Mouse (Mus musculus) liver, adult 2 months (tissue): ENCODE data around the gene Atp5l. TPM values are rescaled to one million over a fixed set of nuclear protein-coding genes. Genes with fewer than 3 reads are reported as not detected.

Experiments used
- DNase-seq: peaks from one replicate; pipeline ENCODE4 v3.0.0-alpha.2; 2011; ENCODE audit warnings: low read depth, low spot score; ENCODE audit errors: extremely low read depth
- H3K27ac ChIP-seq: fragments of 200-500 bp; replicated peaks from 2 replicates; pipeline ENCODE4 v1.5.1; 2012; ENCODE audit warnings: low read depth, mild to moderate bottlenecking, control low read depth, inconsistent platforms, low read length; ENCODE audit not compliant: insufficient read depth
- H3K27me3 ChIP-seq: fragments of 200-500 bp; 2 replicates; pipeline ENCODE4 v1.6.1; 2012; ENCODE audit warnings: mild to moderate bottlenecking, moderate library complexity, low read length, inconsistent platforms; ENCODE audit not compliant: control insufficient read depth, insufficient read depth
- H3K36me3 ChIP-seq: fragments of 200-500 bp; 2 replicates; pipeline ENCODE4 v1.6.1; 2012; ENCODE audit warnings: low read length, inconsistent platforms; ENCODE audit not compliant: control insufficient read depth, insufficient read depth
- H3K4me1 ChIP-seq: fragments of 200-500 bp; 2 replicates; pipeline ENCODE4 v1.6.1; 2011; ENCODE audit warnings: low read length; ENCODE audit not compliant: control insufficient read depth, insufficient read depth
- H3K4me3 ChIP-seq: fragments of 200-500 bp; 2 replicates; pipeline ENCODE4 v1.5.1; 2011; ENCODE audit warnings: low read depth, mild to moderate bottlenecking, control low read depth, low read length, moderate library complexity; ENCODE audit not compliant: insufficient read depth
- H3K79me2 ChIP-seq: fragments of 200-500 bp; 2 replicates; pipeline ENCODE4 v1.6.1; 2012; ENCODE audit warnings: inconsistent platforms, mild to moderate bottlenecking, low read length, moderate library complexity; ENCODE audit not compliant: control insufficient read depth, insufficient read depth
- H3K9ac ChIP-seq: fragments of 200-500 bp; 2 replicates; pipeline ENCODE4 v1.6.1; 2012; ENCODE audit warnings: low read depth, mild to moderate bottlenecking, control low read depth, inconsistent platforms, low read length
- CTCF ChIP-seq: fragments of 200-500 bp; IDR thresholded peaks from 2 replicates; pipeline ENCODE4 v1.5.1; 2011; ENCODE audit warnings: low read depth, low read length, control low read depth
- POLR2A ChIP-seq: fragments of 200-500 bp; IDR thresholded peaks from 2 replicates; pipeline ENCODE4 v1.6.1; 2011; ENCODE audit warnings: low read length, control low read depth; ENCODE audit not compliant: insufficient read depth; ENCODE audit errors: extremely low read depth
- WGBS: fragments of 180-500 bp; shearing (Covaris S2); methylation state at CpG from one replicate; pipeline ENCODE4 v1.1.7; 2018; 5-methylcytosine and 5-hydroxymethylcytosine counted together
- polyA plus RNA-seq: library from polyadenylated mRNA; depleted of rRNA; stranded (reverse); fragments of >200 nt; gene quantifications from 2 replicates; pipeline ENCODE4 v1.2.3, GENCODE M21; 2012
- total RNA-seq: library from RNA; depleted of rRNA; stranded (reverse); fragments of >200 nt; gene quantifications from 2 replicates; pipeline ENCODE4 v1.2.3, GENCODE M21; 2014

Gene Atp5l
- total and polyA plus RNA-seq, 2 experiments: 372 to 586 TPM

DNA sequence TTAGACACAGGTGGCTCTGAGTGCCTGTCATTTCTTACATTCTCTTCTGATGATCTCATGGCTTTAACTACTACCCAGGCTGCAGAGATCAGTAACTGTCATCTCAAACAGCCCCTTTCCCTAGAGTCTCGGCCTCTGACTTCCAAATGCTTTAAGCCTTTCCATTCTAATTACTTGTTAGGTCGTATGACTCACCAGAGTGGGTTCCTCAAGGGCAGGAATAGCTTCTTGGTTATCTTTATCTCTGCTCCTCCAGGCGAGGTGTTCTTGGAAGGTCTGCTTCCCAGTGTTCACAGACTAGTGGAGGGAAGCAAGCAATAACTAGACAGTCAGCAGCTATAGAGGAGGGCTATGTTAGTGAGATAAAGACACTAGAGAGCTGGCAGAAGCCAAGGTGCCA lies 27.9 kb downstream of the Atp5l start:
- Histone ChIP-seq H3K27me3 (no peaks in the 10 kb centered on the region; the same call in 1 of the 2 replicates), H3K36me3 (no peaks in the 10 kb centered on the region), H3K4me3 (no peak overlapping the region), H3K27ac (no peak overlapping the region), H3K79me2 (no peaks in the 10 kb centered on the region), H3K4me1 (no peaks in the 10 kb centered on the region), H3K9ac (no peak overlapping the region)
- WGBS: 74% methylated on average over 3 of the region's 3 CpGs
- DNase-seq: no peak
- TF ChIP-seq POLR2A: no peak
- no peak for TF ChIP-seq CTCF

DNA sequence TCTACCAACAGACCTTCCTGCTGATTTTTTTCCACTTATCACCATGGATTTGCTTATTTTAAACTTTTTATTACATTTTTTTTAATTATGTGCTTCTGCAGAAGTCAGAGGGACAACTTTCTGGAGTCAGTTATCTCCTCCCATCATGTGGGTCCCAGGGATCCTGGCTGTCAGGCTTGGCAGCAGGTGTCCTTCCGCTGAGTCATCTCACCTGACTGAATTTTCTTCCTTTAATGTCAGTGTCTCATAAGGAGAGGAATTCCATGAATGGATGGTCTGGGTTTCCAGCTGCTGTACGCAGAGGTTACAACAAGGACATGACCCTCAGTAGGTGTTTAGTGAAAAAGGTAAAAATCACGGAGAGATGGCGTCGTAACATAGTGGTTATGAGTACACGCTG lies 29.3 kb downstream of the Atp5l start:
- no peak for DNase-seq
- no peaks in the 10 kb centered on the region for H3K36me3 ChIP-seq
- 88% methylated on average over 6 of the region's 6 CpGs for WGBS
- no peaks in the 10 kb centered on the region for H3K4me1 ChIP-seq
- H3K27me3 ChIP-seq: no peaks in the 10 kb centered on the region; the same call in 1 of the 2 replicates
- TF ChIP-seq POLR2A: no peak
- TF ChIP-seq CTCF: no peak
- H3K4me3 ChIP-seq: no peak overlapping the region
- no peaks in the 10 kb centered on the region for H3K79me2 ChIP-seq
- H3K9ac ChIP-seq: no peak overlapping the region
- no peak overlapping the region for H3K27ac ChIP-seq

DNA sequence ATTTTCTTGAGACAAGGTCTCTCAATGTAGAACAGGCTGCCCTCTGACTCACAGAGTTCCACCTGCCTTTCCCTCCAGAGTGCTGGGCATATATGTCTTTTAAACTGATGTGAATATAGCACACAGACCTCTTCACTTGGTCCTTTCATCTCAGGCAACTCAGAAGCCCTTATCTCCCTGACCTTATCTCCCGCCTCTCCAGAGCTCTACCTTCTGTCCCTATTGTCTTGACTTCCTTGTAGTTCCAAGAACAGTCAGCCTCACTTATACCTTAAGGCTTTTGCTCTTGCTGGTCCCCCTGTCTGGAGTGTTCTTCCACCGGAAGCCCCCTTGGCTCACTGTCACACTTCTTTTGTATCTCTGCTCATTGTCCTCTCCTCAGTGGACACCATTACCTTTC lies 30.4 kb downstream of the Atp5l start:
- H3K27ac ChIP-seq: no peak overlapping the region
- no peaks in the 10 kb centered on the region for H3K36me3 ChIP-seq
- no peaks in the 10 kb centered on the region for H3K4me1 ChIP-seq
- H3K79me2 ChIP-seq: no peaks in the 10 kb centered on the region
- H3K27me3 ChIP-seq: no peaks in the 10 kb centered on the region; the same call in 1 of the 2 replicates
- no peak overlapping the region for H3K9ac ChIP-seq
- no peak for DNase-seq
- H3K4me3 ChIP-seq: no peak overlapping the region
- no peak for TF ChIP-seq CTCF
- no peak for TF ChIP-seq POLR2A
- WGBS: 63% methylated on average over 2 of the region's 2 CpGs

DNA sequence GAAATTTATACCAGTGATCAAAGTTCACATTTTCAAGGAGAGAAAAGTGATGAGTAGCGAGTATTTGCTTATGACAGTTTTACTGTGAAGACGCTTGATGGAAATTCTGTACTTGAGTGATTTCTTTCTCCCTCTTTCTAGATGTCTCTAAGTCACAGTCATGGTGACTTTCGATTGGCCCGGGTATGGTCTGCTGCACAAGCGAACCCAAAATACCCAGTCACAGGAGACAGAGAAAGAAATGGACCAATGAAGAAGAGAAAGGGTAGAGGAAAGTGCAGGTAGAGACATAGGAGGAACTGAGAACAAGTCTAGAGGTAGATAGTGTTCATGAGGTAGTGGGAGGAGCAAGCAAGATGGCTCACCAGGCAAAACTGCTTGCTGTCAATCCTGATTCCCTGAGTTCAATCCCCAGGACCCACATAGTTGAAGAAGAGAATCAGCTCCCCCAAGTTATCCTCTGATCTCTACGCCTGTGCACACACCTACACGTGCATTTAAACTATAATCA lies 32.4 kb downstream of the Atp5l start:
- no peaks in the 10 kb centered on the region for H3K36me3 ChIP-seq
- H3K27me3 ChIP-seq: no peaks in the 10 kb centered on the region
- H3K4me3 ChIP-seq: no peak overlapping the region
- H3K79me2 ChIP-seq: no peaks in the 10 kb centered on the region
- no peak for TF ChIP-seq POLR2A
- no peak for TF ChIP-seq CTCF
- 83% methylated on average over 7 of the region's 7 CpGs for WGBS
- H3K27ac ChIP-seq: no peak overlapping the region
- no peak for DNase-seq
- H3K9ac ChIP-seq: no peak overlapping the region
- H3K4me1 ChIP-seq: no peaks in the 10 kb centered on the region

DNA sequence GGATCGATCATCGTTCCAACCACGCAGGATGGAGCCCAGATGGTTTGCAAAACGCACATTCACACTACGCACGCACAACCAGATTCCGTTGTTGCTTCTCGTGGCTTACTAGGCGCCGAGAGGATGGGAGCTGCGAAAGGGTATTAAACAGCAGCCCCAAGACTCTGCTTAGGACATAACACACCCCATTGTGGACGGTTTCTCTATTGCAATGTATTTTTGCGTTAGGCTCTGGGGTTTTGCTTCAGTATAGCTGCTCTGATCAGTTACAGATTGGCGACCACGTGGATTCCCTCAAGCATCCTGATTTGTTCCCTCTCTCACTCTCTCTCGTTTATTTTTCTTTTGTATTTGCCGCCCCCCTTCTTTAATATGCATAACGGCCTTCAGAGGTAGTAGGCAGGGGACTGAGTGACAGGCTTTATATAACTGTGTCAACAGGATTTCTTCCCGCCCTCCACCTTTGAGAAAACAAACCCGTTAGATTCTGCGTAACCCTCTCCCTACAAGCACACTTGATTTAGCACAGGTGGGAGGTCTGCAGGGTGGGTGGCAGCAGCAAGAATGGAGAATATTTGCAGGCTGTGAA lies 37.5 kb downstream of the Atp5l start:
- H3K4me1 ChIP-seq: peaks cover 20% of the 10 kb centered on the region
- no peaks in the 10 kb centered on the region for H3K27me3 ChIP-seq
- TF ChIP-seq POLR2A: no peak
- TF ChIP-seq CTCF: no peak
- no peak overlapping the region for H3K4me3 ChIP-seq
- no peak overlapping the region for H3K27ac ChIP-seq
- no peak overlapping the region for H3K9ac ChIP-seq
- no peak for DNase-seq
- peaks cover 22% of the 10 kb centered on the region for H3K79me2 ChIP-seq
- no peaks in the 10 kb centered on the region for H3K36me3 ChIP-seq
- WGBS: 2% methylated on average over 21 of the region's 21 CpGs

DNA sequence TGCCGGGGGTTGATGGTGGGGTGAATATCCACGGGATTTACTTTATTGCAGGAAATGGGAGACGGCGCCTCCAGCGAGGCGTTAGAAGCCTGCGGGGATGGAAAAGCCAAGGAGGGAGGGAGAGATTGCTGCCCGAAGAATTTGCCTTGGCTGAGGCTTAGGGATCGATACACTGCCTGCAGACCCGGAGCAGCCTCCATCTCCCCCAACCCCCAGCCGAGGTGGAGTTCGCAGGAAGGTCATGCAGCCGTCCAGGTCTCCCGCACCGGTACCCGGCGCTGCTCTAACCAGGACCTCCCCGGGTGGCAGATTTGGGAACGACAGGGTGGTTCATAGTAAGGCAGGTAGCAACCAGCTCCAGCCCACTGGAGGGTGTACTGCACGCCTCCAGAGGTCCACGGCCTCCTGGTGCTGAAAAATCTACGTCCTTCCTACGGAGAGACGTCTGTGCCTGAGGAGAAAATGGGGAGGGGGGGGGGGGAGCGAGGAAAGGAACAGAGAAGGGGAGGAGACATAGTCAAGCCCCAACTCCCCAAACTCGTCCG lies 38.0 kb downstream of the Atp5l start:
- Histone ChIP-seq H3K36me3 (no peaks in the 10 kb centered on the region), H3K27ac (no peak overlapping the region), H3K4me3 (peak overlapping the region; percentile 72), H3K27me3 (no peaks in the 10 kb centered on the region), H3K4me1 (peaks cover 20% of the 10 kb centered on the region), H3K79me2 (peaks cover 28% of the 10 kb centered on the region), H3K9ac (peak overlapping the region; percentile 70)
- WGBS: under 1% methylated on average over 26 of the region's 27 CpGs
- TF ChIP-seq CTCF (peak; percentile 17; the same call in 1 of the 2 replicates), POLR2A (no peak)
- peak; percentile 31 for DNase-seq
